Mouse (Mus musculus) hindbrain, embryonic 16.5 days (tissue): ENCODE results near the gene Nacad. TPM values are rescaled to one million over a fixed set of nuclear protein-coding genes. Genes with fewer than 3 reads are reported as not detected.

Experiments
- ATAC-seq: fragments of 200-750 bp; cut with Nextera tagmentation; 2 replicates; pipeline ENCODE4 v1.8.0; 2017; ENCODE audit warnings: moderate TSS enrichment, moderate library complexity
- H3K27ac ChIP-seq: fragments of 300-500 bp; sonication (generic); 2 replicates; pipeline ENCODE4 v1.5.1; 2014; ENCODE audit warnings: low read depth, mild to moderate bottlenecking, control low read depth, low read length, moderate library complexity
- H3K27me3 ChIP-seq: fragments of 300-500 bp; sonication (generic); replicated peaks from 2 replicates; pipeline ENCODE4 v1.6.1; 2014; ENCODE audit warnings: low read length; ENCODE audit not compliant: control insufficient read depth, insufficient read depth
- H3K36me3 ChIP-seq: fragments of 300-500 bp; sonication (generic); 2 replicates; pipeline ENCODE4 v1.6.1; 2014; ENCODE audit warnings: mild to moderate bottlenecking, low read length, moderate library complexity, mixed read lengths; ENCODE audit not compliant: control insufficient read depth, insufficient read depth
- H3K4me1 ChIP-seq: fragments of 300-500 bp; sonication (generic); 2 replicates; pipeline ENCODE4 v1.6.1; 2014; ENCODE audit warnings: low read depth, low read length; ENCODE audit not compliant: control insufficient read depth, insufficient read depth
- H3K4me2 ChIP-seq: fragments of 300-500 bp; sonication (generic); 2 replicates; pipeline ENCODE4 v1.6.1; 2014; ENCODE audit warnings: mild to moderate bottlenecking, low read length, control low read depth, moderate library complexity
- H3K4me3 ChIP-seq: fragments of 300-500 bp; sonication (generic); 2 replicates; pipeline ENCODE4 v1.5.1; 2014; ENCODE audit warnings: mild to moderate bottlenecking, low read length, control low read depth, moderate library complexity
- H3K9ac ChIP-seq: fragments of 300-500 bp; sonication (generic); 2 replicates; pipeline ENCODE4 v1.6.1; 2014; ENCODE audit warnings: low read depth, mild to moderate bottlenecking, control low read depth, low read length, moderate library complexity
- H3K9me3 ChIP-seq: fragments of 300-500 bp; sonication (generic); 2 replicates; pipeline ENCODE4 v1.6.1; 2014; ENCODE audit warnings: mild to moderate bottlenecking, low read length, moderate library complexity; ENCODE audit not compliant: control insufficient read depth
- WGBS: fragments of 180-500 bp; shearing (Covaris S2); extraction: QIAGEN DNeasy Blood & Tissue Kit; methylation state at CpG from one replicate; pipeline ENCODE4 v1.1.7; 2014; 5-methylcytosine and 5-hydroxymethylcytosine counted together
- polyA plus RNA-seq: library from polyadenylated mRNA; unstranded; fragments of >200 nt; fragmentation: Nextera tagmentation; extraction: Ambion mirVana; gene quantifications from 2 replicates; pipeline ENCODE4 v1.2.1, GENCODE M21; 2015

The Nacad gene
- polyA plus RNA-seq, 1 experiment from 2014 or later, result 72.1 TPM

DNA sequence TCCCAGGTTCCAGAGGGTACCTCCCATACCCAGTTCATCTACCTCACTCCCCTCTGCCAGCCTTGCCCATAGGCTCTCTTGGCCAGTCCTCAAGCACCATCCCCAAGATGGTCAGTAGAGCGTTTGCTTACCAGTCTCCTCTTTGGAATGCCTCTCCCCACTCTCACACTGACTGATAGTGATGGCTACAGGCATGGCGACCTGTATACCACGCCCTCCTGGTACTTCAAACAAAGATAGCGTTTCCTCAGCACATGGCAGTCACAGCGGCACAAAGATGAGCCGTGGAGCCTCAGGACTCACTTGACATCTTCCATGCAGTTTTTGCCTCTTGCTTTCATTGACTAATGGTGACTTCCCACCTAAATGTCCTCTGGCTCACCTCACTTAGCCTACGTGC is 16.0 kb downstream of the Nacad start:
- Histone ChIP-seq H3K4me3 (no peak overlapping the region), H3K36me3 (peaks cover 41% of the 10 kb centered on the region), H3K27ac (no peak overlapping the region), H3K27me3 (no peaks in the 10 kb centered on the region), H3K4me1 (no peaks in the 10 kb centered on the region), H3K9ac (no peak overlapping the region), H3K9me3 (no peaks in the 10 kb centered on the region), H3K4me2 (no peak overlapping the region)
- no peak for ATAC-seq
- 92% methylated on average over 7 of the region's 7 CpGs for WGBS

DNA sequence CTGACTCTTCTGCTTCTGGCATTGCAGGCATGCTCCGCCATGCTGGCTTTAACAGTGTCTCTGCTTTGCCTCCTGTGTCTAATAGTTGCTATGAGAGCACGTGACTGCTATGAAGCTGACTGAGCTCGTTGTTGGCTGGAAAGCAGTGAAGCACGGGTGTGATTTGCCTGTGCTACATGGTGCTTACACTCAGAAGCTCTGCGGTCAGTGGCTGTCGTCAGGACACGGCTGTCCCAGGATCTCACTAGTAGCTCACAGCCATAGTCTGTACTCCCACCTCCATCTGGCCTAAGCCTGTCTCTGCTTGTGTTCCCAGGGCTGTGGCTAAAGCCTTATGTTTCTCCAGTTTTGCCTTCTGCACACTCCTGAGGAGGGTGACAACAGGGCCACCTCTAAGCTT is 17.6 kb downstream of the Nacad start:
- Histone ChIP-seq H3K4me3 (no peak overlapping the region), H3K27me3 (no peaks in the 10 kb centered on the region), H3K4me1 (no peaks in the 10 kb centered on the region), H3K27ac (no peak overlapping the region), H3K9ac (no peak overlapping the region), H3K9me3 (no peaks in the 10 kb centered on the region), H3K4me2 (no peak overlapping the region), H3K36me3 (peaks cover 31% of the 10 kb centered on the region)
- 94% methylated on average over 7 of the region's 7 CpGs for WGBS
- no peak for ATAC-seq

DNA sequence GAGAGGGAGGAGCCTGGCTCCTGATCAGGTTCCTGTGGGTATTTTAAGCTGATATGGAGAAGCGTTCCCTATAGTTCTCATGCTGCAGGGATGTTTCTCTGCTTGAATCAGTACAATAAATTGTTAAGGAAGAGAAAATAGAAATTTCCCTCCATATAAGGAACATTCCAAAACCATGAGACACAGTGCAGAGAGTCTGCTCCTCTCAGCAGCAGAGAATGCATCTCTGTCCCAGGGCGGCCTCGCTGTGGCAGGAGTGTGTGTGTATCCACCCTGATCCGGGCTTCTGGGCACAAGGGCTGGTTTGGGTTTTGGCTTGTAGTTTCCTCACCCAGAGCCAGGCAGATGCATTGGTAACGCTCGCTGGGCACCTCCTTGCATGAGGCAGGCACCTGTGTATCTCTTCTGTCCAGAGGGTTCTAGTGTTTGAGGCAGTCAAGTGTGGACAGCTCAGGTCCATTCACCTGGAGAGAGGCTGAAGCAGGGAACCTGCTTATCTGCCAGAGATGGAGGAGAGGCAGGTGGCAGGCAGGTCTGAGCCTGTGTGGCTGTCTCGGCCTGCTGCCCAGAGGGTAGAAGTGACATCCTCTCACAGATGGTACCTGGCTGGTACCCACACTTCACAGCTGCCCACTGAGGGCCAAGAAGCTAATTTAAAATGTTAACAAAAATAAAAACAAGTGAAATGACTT is 18.5 kb downstream of the Nacad start:
- no peaks in the 10 kb centered on the region for H3K27me3 ChIP-seq
- no peak overlapping the region for H3K4me3 ChIP-seq
- H3K4me2 ChIP-seq, result no peak overlapping the region
- H3K9me3 ChIP-seq, result no peaks in the 10 kb centered on the region
- no peak overlapping the region for H3K27ac ChIP-seq
- H3K36me3 ChIP-seq, result peaks cover 28% of the 10 kb centered on the region
- 0 out of 2 replicates have a peak, but pooled peaks have one; percentile 21 for ATAC-seq
- no peaks in the 10 kb centered on the region for H3K4me1 ChIP-seq
- 93% methylated on average over 7 of the region's 7 CpGs for WGBS
- no peak overlapping the region for H3K9ac ChIP-seq

DNA sequence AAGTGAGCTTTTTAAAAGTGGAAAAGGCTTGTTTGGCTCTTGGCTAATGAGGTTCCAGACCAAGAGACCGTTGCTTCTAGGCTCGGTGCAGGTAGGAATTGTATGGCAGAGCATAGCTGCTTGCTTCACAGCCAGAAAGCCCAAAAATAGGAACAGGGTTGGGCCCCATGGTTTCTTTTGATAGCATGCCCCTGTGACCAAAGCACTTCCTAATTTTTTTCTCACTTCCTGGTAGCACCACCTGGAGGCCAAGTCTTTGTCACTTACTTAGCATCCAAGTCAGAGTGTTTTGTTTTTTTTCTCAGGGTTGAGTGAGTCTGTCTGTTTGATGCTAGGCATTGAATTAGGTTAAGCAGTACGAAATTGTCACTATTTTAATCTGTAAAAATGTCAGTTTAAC is 19.2 kb downstream of the Nacad start:
- Histone ChIP-seq H3K4me1 (no peaks in the 10 kb centered on the region), H3K27me3 (no peaks in the 10 kb centered on the region), H3K9ac (no peak overlapping the region), H3K4me2 (no peak overlapping the region), H3K4me3 (no peak overlapping the region), H3K9me3 (no peaks in the 10 kb centered on the region), H3K27ac (no peak overlapping the region), H3K36me3 (peaks cover 23% of the 10 kb centered on the region)
- 91% methylated on average over 3 of the region's 3 CpGs for WGBS
- no peak for ATAC-seq

DNA sequence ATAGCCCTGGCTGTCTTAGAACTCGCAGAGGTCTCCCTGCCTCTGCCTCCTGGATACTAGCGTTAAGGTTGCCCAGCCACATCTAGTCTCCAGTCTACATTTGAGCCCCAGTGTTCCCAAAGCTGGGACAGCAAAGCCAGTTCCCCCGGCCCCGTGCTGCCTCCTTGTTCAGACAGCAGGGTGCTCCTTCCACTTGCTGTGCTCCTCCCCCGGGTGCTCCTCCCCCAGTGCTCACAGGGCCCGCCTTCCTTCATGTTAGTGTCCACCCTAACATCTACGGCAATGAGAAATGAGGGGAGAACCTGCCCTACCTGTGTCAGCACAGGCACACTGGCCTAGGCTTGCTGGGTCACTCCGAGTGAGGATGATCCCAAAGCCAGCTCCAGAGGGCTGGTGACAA is 20.1 kb downstream of the Nacad start:
- H3K27me3 ChIP-seq, result no peaks in the 10 kb centered on the region
- H3K4me3 ChIP-seq, result no peak overlapping the region
- no peak overlapping the region for H3K9ac ChIP-seq
- ATAC-seq, result no peak
- H3K4me2 ChIP-seq, result no peak overlapping the region
- no peaks in the 10 kb centered on the region for H3K4me1 ChIP-seq
- H3K36me3 ChIP-seq, result peaks cover 16% of the 10 kb centered on the region
- no peaks in the 10 kb centered on the region for H3K9me3 ChIP-seq
- no peak overlapping the region for H3K27ac ChIP-seq
- 94% methylated on average over 8 of the region's 8 CpGs for WGBS

DNA sequence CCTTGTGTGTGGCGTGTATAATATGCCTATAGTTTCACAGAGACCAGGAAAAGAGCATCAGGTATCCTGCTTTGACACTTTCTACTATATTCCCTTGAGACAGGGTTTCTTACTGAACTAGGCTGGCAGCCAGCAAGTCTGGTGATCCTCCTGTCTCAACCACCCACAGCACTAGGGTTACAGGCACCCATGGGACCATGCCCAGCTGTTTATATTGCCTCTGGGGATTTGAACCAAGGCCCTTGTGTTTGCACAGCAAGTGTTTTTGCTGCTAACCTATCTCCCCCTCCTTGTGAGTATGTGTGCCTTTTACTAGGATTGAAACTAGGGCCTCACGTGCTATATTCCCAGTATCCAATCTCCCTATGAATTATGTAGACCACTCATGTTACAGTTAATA is 24.3 kb downstream of the Nacad start:
- no peak overlapping the region for H3K9ac ChIP-seq
- ATAC-seq, result no peak
- H3K27ac ChIP-seq, result no peak overlapping the region
- no peak overlapping the region for H3K4me3 ChIP-seq
- no peaks in the 10 kb centered on the region for H3K36me3 ChIP-seq
- WGBS, result 87% methylated on average over 2 of the region's 2 CpGs
- no peaks in the 10 kb centered on the region for H3K4me1 ChIP-seq
- H3K9me3 ChIP-seq, result no peaks in the 10 kb centered on the region
- no peaks in the 10 kb centered on the region for H3K27me3 ChIP-seq
- H3K4me2 ChIP-seq, result no peak overlapping the region

DNA sequence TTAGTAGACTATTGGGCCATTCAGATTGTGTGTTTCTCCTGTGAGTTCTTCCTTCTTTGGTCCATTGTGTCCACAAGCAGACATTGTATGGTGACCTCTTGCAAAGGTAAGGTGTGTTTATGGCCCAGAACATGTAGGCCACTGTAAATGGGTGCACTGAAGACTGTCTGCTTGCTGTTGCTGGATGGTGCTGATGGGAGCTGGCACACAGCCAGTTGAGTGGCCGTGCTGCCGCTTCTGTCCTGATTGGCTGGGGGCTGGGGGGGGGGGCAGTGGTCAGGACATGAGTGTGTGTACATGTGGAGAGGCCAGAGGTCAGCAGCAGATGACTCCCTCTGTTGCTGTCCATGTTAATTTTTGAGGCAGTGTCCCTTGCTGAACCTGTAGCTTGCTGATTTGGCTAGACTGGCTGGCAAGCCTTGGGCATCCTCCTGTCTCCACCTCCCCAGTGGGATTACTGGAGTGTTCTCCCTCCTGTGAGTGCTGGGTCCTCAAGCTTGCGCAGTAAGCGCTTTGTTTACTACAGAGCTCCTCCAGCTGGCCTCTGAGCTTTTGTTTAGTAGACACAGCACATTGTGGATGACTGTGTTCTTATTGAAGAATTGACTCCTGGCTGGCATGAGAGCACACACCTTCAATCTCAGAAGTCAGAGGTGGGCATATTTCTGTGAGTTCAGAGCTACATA is 25.6 kb downstream of the Nacad start:
- Histone ChIP-seq H3K4me3 (no peak overlapping the region), H3K4me2 (no peak overlapping the region), H3K36me3 (no peaks in the 10 kb centered on the region), H3K27me3 (no peaks in the 10 kb centered on the region), H3K9ac (no peak overlapping the region), H3K9me3 (no peaks in the 10 kb centered on the region), H3K27ac (no peak overlapping the region), H3K4me1 (no peaks in the 10 kb centered on the region)
- peak; percentile 24; the same call in 1 of the 2 replicates for ATAC-seq
- 46% methylated on average over 4 of the region's 4 CpGs for WGBS

DNA sequence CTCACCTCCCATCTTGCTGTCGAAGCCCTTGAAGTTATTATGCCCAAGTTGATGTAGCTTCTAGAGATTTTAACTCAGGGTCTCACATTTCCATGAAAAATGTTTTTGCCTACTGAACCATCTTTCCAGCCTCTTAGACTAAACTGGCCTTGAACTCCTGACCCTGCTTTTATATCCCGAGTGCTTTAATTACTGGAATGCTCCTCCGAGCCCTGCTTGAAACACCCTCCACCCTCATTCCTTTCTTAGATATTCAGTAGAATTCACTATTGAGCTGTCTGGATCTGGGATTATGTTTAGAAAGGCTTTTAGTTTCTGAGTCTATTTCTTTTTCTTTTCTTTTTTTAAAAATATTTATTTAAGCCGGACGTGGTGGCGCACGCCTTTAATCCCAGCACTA is 26.5 kb downstream of the Nacad start:
- Histone ChIP-seq H3K4me1 (no peaks in the 10 kb centered on the region), H3K4me3 (no peak overlapping the region), H3K36me3 (no peaks in the 10 kb centered on the region), H3K9me3 (no peaks in the 10 kb centered on the region), H3K27me3 (no peaks in the 10 kb centered on the region), H3K27ac (no peak overlapping the region), H3K4me2 (no peak overlapping the region), H3K9ac (no peak overlapping the region)
- ATAC-seq, result no peak
- 94% methylated on average over 7 of the region's 7 CpGs for WGBS

DNA sequence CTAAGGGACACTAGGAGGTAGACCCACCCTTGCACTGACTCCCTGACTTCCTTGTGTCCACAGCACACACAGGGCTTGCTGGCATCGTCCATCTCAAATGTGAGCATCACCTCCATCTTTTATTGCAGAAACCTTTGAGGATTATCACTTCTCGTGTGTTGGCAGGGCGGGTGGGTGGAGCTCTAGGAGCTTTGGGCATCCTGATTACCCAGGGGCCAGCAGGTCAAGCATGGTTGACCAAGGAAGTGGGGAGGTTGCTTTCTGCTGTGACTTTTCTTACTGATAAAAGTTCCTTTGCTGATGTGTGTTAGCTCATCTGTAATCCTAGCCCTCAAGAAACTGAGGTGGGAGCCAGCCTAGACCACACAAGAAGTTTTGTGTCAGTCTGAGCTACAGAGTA is 29.7 kb downstream of the Nacad start:
- WGBS, result 93% methylated on average over 3 of the region's 3 CpGs
- no peaks in the 10 kb centered on the region for H3K27me3 ChIP-seq
- no peak overlapping the region for H3K4me2 ChIP-seq
- no peak overlapping the region for H3K9ac ChIP-seq
- no peak overlapping the region for H3K4me3 ChIP-seq
- no peaks in the 10 kb centered on the region for H3K9me3 ChIP-seq
- H3K36me3 ChIP-seq, result no peaks in the 10 kb centered on the region
- H3K4me1 ChIP-seq, result no peaks in the 10 kb centered on the region
- no peak for ATAC-seq
- no peak overlapping the region for H3K27ac ChIP-seq
